Mouse (Mus musculus) heart, postnatal 0 days (tissue): ENCODE measurements around the gene Tmem171.

Experiments
- CTCF ChIP-seq: IDR thresholded peaks from 2 replicates; pipeline ENCODE4 v1.5.1; 2016; ENCODE audit warnings: antibody characterized with exemption, control low read depth, low read depth
- EP300 ChIP-seq: IDR thresholded peaks from 2 replicates; pipeline ENCODE4 v1.6.1; 2016; ENCODE audit warnings: antibody characterized with exemption, low read depth

DNA sequence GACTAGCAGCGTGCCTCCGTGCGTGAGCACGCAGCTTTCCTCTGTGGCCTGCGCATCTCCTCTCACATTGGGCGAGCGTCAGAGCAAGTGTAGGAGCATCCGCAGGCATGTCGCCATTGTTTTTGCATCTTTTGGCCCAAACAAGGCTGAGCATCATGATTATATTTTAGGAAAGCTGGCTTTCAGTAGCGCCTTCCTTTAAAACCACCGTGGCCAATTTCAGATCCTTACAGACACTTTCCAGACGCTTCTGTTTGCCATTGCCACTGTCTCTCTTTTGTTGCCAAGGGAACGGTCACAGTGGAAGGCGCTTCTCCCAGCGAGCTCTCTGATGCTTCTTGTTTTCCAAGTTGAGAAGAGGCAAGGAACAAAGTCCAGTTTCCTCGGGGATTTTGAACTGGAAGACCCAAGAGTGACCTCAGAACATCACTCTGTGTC is 38.6 kb downstream of the Tmem171 start:
- TF ChIP-seq EP300 (no peak), CTCF (no peak)
